Mouse (Mus musculus): ENCODE results near the gene Borcs8.

GRCm38 (mm10) chr8:70159211-70159610 is 19.9 kb downstream of the Borcs8 start:
- TF ChIP-seq POLR2A (IDR thresholded peaks at IDR 0.05; ENCODE audit: control insufficient read depth, low read depth, low read length): no peak
- TF ChIP-seq CTCF (IDR thresholded peaks at IDR 0.05; ENCODE audit: control insufficient read depth, insufficient read depth, insufficient replicate concordance, low read depth, low read length): no peak

All from testis, adult 2 months (tissue).